34 mouse cellular contexts compared by ENCODE assay signal in the genomic region with DNA sequence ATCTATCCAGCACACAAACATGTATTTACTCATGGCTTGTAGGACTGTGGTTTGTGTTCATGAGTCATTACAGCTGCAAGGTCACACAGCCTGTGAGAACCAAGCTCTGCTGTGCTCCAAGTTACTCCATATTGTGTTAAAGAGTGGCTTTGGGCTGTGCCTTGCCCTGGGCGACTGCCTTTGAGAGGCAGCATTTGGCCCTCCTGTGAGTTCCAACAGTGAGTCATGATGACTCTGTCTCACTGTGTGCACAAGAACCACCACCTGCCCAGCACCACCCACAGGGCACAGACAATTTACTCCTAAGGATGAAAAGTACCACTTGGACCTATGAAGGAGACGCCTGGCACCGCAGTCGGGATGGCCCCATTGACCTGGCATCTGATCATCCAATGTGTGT. TPM values are rescaled to one million over a fixed set of nuclear protein-coding genes. Genes with fewer than 3 reads are reported as not detected.
DNase-seq lines count a peak whose midpoint lies in the region; ATAC-seq and TF ChIP-seq lines count a peak whose summit lies in the region.
"Had no signal": no experiment of that assay in that cellular context is flagged by ENCODE, and none has a peak within 500 bp of the region (broad histone marks: within the 10 kb centered on the region; RNA-seq: fewer than 3 reads in every experiment).

No protein-coding gene starts in this region.

- in situ Hi-C loops in Patski (cut with MboI; ENCODE audit: low pct_unique_long_range_greater_than_20kb) = no loop called here

- no peak overlapping the region for H3K9ac ChIP-seq in heart, adult 2 months (ENCODE audit: low read depth, low read length)
- H3K9ac ChIP-seq: embryonic facial prominence, embryonic 15.5 days; forebrain, embryonic 13.5 days; hindbrain, embryonic 12.5 days; liver, embryonic 14.5 days; lung, embryonic 14.5 days; neural tube, embryonic 12.5 days had no signal

- CTCF ChIA-PET in Patski (lab: Charles Lee) = interaction anchor here (1.5 kb wide), 1 partner anchor 16 kb away, joined by 3 read pairs; no protein-coding TSS in a partner anchor

- no peaks in the 10 kb centered on the region for H3K79me2 ChIP-seq in heart, adult 2 months (replicated peaks; ENCODE audit: control insufficient read depth, insufficient read depth, low read length)

- H3K4me3 ChIP-seq in heart, adult 2 months = no peak overlapping the region
- H3K4me3 ChIP-seq: embryonic facial prominence, embryonic 10.5 days; embryonic facial prominence, embryonic 15.5 days; forebrain, embryonic 13.5 days; hindbrain, embryonic 12.5 days; neural tube, embryonic 12.5 days had no signal

- H3K27me3 ChIP-seq in Patski = peaks cover 5% of the 10 kb centered on the region
- no peaks in the 10 kb centered on the region for H3K27me3 ChIP-seq in heart, adult 2 months (ENCODE audit: control insufficient read depth, insufficient read depth, low read length)
- H3K27me3 ChIP-seq: embryonic facial prominence, embryonic 15.5 days; forebrain, embryonic 13.5 days; neural tube, embryonic 12.5 days had no signal

- no peak overlapping the region for H3K27ac ChIP-seq in heart, adult 2 months
- H3K27ac ChIP-seq: embryonic facial prominence, embryonic 10.5 days; embryonic facial prominence, embryonic 15.5 days; forebrain, embryonic 13.5 days; hindbrain, embryonic 12.5 days; hindbrain, postnatal 0 days; liver, embryonic 14.5 days; neural tube, embryonic 12.5 days had no signal

- WGBS in heart, adult 2 months = 88% methylated on average over 4 of the region's 4 CpGs

- no peak for TF ChIP-seq POLR2A in heart, adult 2 months (IDR thresholded peaks at IDR 0.05; ENCODE audit: insufficient read depth, low read depth, low read length)

- intact Hi-C loops in heart, adult 2 months (cut with DNase I) = no loop called here

- no peaks in the 10 kb centered on the region for H3K36me3 ChIP-seq in heart, adult 2 months (ENCODE audit: control insufficient read depth, insufficient read depth, low read length)
- H3K36me3 ChIP-seq: embryonic facial prominence, embryonic 10.5 days; embryonic facial prominence, embryonic 15.5 days; hindbrain, embryonic 12.5 days; neural tube, embryonic 12.5 days had no signal

- no peak for TF ChIP-seq EP300 in heart, adult 2 months (IDR thresholded peaks at IDR 0.05; ENCODE audit: insufficient read depth, low read depth, low read length)

- DNase-seq in 3134 (ENCODE audit: extremely low read depth, insufficient read length, low spot score) (peak; percentile 74), 3T3-L1 (ENCODE audit: low read depth, low spot score) (peak; percentile 94), Patski (ENCODE audit: low read depth, low spot score) (peak; percentile 34)
- peak; percentile 38 to 66 for DNase-seq in natural killer cell, adult 2 months (ENCODE audit: low spot score in 2 of 2)
- no peak for DNase-seq in kidney, postnatal 10 days
- no peak for DNase-seq in heart, adult 2 months
- DNase-seq: cerebellum, adult 8-10 months; cerebellum, postnatal 25 days; gastrocnemius, postnatal 25 days; heart, adult 11 months; heart, postnatal 36 days; kidney, adult 9 months; kidney, postnatal 14 days; liver; lung, embryonic 14.5 days; lung, postnatal 14 days; midbrain, embryonic 14.5 days; right cerebral cortex, postnatal 4 days had no signal

- no peaks in the 10 kb centered on the region for H3K4me1 ChIP-seq in heart, adult 2 months (ENCODE audit: control insufficient read depth, insufficient read depth, low read length)
- H3K4me1 ChIP-seq: embryonic facial prominence, embryonic 10.5 days; embryonic facial prominence, embryonic 15.5 days; forebrain, embryonic 13.5 days; hindbrain, embryonic 12.5 days; neural tube, embryonic 12.5 days had no signal

- no peak for TF ChIP-seq CTCF in Patski (IDR thresholded peaks at IDR 0.05)
- TF ChIP-seq CTCF in heart, adult 2 months (IDR thresholded peaks at IDR 0.05) = no peak

- POLR2A ChIA-PET in Patski (lab: Charles Lee) = no interaction called here

- ATAC-seq in Patski = peak; percentile 66
- ATAC-seq: CD4-positive, CD25-positive, alpha-beta regulatory T cell, adult 4 months; forebrain, embryonic 13.5 days; hindbrain, postnatal 0 days; intestine, embryonic 16.5 days had no signal

RNA-seq across cellular contexts. Expression of a gene that starts 7.2 kb away (rescaled TPM):
- not detected for polyA plus RNA-seq in Patski (2021)
- not detected for total RNA-seq in heart, adult 2 months (2021)
- polyA plus RNA-seq in heart, adult 2 months (2012; rRNA removed) = not detected in 2 replicates
- total RNA-seq: gastrocnemius, postnatal 25 days; heart, postnatal 36 days; hindbrain, postnatal 0 days; layer of hippocampus, postnatal 10 days; left cerebral cortex, adult 18-20 months had no signal
- polyA plus RNA-seq: embryonic facial prominence, embryonic 10.5 days; embryonic facial prominence, embryonic 15.5 days; forebrain, embryonic 13.5 days; heart, embryonic 11.5 days; heart, embryonic 16.5 days; hindbrain, embryonic 12.5 days; hindbrain, postnatal 0 days; limb, embryonic 11.5 days; liver, embryonic 14.5 days; lung, embryonic 14.5 days; midbrain, embryonic 14.5 days; neural tube, embryonic 12.5 days; thymus, postnatal 0 days had no signal

RNA-seq across cellular contexts. Expression of a gene that starts 11.4 kb away (rescaled TPM):
- not detected for polyA plus RNA-seq in Patski (2021)
- total RNA-seq in heart, adult 2 months (2021) = not detected
- not detected in 2 replicates for polyA plus RNA-seq in heart, adult 2 months (2012; rRNA removed)
- total RNA-seq: gastrocnemius, postnatal 25 days; heart, postnatal 36 days; hindbrain, postnatal 0 days; layer of hippocampus, postnatal 10 days; left cerebral cortex, adult 18-20 months; left cerebral cortex, postnatal 14 days had no signal
- polyA plus RNA-seq: CD4-positive, CD25-positive, alpha-beta regulatory T cell, adult 4 months; embryonic facial prominence, embryonic 10.5 days; forebrain, embryonic 13.5 days; heart, embryonic 11.5 days; heart, embryonic 16.5 days; hindbrain, embryonic 12.5 days; hindbrain, postnatal 0 days; limb, embryonic 11.5 days; lung, embryonic 14.5 days; midbrain, embryonic 14.5 days; neural tube, embryonic 12.5 days had no signal

RNA-seq across cellular contexts. Expression of a gene that starts 31.9 kb away (rescaled TPM):
- polyA plus RNA-seq in Patski (2021) = not detected
- total RNA-seq in heart, adult 2 months (2021) = not detected
- not detected in 2 replicates for polyA plus RNA-seq in heart, adult 2 months (2012; rRNA removed)
- total RNA-seq: gastrocnemius, postnatal 25 days; heart, postnatal 36 days; hindbrain, postnatal 0 days; layer of hippocampus, postnatal 10 days; left cerebral cortex, adult 18-20 months; left cerebral cortex, postnatal 14 days had no signal
- polyA plus RNA-seq: CD4-positive, CD25-positive, alpha-beta regulatory T cell, adult 4 months; embryonic facial prominence, embryonic 10.5 days; embryonic facial prominence, embryonic 15.5 days; forebrain, embryonic 13.5 days; heart, embryonic 11.5 days; heart, embryonic 16.5 days; hindbrain, embryonic 12.5 days; hindbrain, postnatal 0 days; limb, embryonic 11.5 days; liver, embryonic 14.5 days; lung, embryonic 14.5 days; midbrain, embryonic 14.5 days; neural tube, embryonic 12.5 days; thymus, postnatal 0 days had no signal

RNA-seq across cellular contexts. Expression of a gene that starts 36.8 kb away (rescaled TPM):
- 21.1 TPM for polyA plus RNA-seq in Patski (2021)
- total RNA-seq in heart, adult 2 months (2021) = 1 to 10 TPM; 6.9 to 7.1 TPM
- polyA plus RNA-seq in heart, adult 2 months (2012; rRNA removed) = 3.0 and 3.1 TPM in 2 replicates

RNA-seq across cellular contexts. Expression of a gene that starts 48.9 kb away (rescaled TPM):
- 0.21 TPM for polyA plus RNA-seq in Patski (2021)
- total RNA-seq in heart, adult 2 months (2021) = not detected
- 0.09 and 0.10 TPM in 2 replicates for polyA plus RNA-seq in heart, adult 2 months (2012; rRNA removed)
- total RNA-seq: gastrocnemius, postnatal 25 days had no signal
- polyA plus RNA-seq: CD4-positive, CD25-positive, alpha-beta regulatory T cell, adult 4 months; embryonic facial prominence, embryonic 10.5 days; limb, embryonic 11.5 days; lung, embryonic 14.5 days; neural tube, embryonic 12.5 days had no signal

Comparison
In these comparisons a context has a peak if more than half of its experiments do, and no peak if none do; other contexts are left out.
1. DNase-seq: peak in 3134 (single experiment), 3T3-L1 (single experiment), Patski (single experiment) and natural killer cell, adult 2 months (2 of 2); none in kidney, postnatal 10 days (single experiment) and heart, adult 2 months (0 of 2).